Mouse (Mus musculus) olfactory bulb, adult 2 months (tissue): ENCODE measurements around the gene Vapa.

Source experiments
- CTCF ChIP-seq: fragments of 200-500 bp; IDR thresholded peaks from 2 replicates; pipeline ENCODE4 v1.5.1; 2012; ENCODE audit warnings: low read depth, mild to moderate bottlenecking, low read length, moderate library complexity; ENCODE audit not compliant: insufficient read depth
- POLR2A ChIP-seq: fragments of 200-500 bp; IDR thresholded peaks from 2 replicates; pipeline ENCODE4 v1.6.1; 2012; ENCODE audit warnings: mild to moderate bottlenecking, low read depth, low read length, moderate library complexity; ENCODE audit not compliant: insufficient read depth

GRCm38 (mm10) chr17:65606014-65606413, 7.3 kb downstream of the Vapa start:
- TF ChIP-seq CTCF (no peak), POLR2A (no peak)
